Mouse (Mus musculus) erythroblast, embryonic 14.5 days (primary cell): ENCODE measurements around the gene Ruvbl2.
"Not testable (repeated sequence)": the region's sequence is repeated elsewhere in the genome, so short reads cannot be mapped to it uniquely, and the experiment has no call there.

Experiments
- GATA1 ChIP-seq: IDR thresholded peaks from 2 replicates; pipeline ENCODE4 v1.6.1; 2012; ENCODE audit warnings: low read length, inconsistent platforms, mixed read lengths
- TAL1 ChIP-seq: IDR thresholded peaks from 3 replicates; pipeline ENCODE4 v1.6.1; 2012; ENCODE audit warnings: low read length, inconsistent platforms, mixed read lengths

DNA sequence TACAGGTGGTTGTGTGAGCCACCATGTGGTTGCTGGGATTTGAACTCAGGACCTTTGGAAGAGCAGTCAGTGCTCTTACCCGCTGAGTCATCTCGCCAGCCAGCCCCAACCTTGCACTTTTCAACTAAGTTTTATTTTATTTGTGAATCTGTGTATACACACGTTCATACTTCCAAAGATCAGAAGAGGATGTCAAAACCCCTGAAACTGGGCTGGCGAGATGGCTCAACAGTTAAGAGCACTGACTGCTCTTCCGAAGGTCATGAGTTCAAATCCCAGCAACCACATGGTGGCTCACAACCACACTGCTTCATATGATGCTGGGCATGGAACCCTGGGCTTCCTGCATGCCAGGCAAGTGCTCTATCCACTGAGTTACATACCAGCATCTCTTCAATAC lies 47.1 kb upstream of the Ruvbl2 start:
- not testable (repeated sequence) for TF ChIP-seq GATA1, TAL1
